Mouse (Mus musculus) lung, postnatal 0 days (tissue): ENCODE measurements around the gene Kat6b. TPM values are rescaled to one million over a fixed set of nuclear protein-coding genes. Genes with fewer than 3 reads are reported as not detected.
"Not testable (repeated sequence)": the region's sequence is repeated elsewhere in the genome, so short reads cannot be mapped to it uniquely, and the experiment has no call there.

Source experiments
- ATAC-seq: fragments of 200-750 bp; cut with Nextera tagmentation; 2 replicates; pipeline ENCODE4 v1.8.0; 2017; ENCODE audit warnings: moderate library complexity
- DNase-seq: peaks from one replicate; pipeline ENCODE4 v3.0.0-alpha.2; 2016; ENCODE audit warnings: low spot score
- H3K27ac ChIP-seq: fragments of 300-500 bp; sonication (generic); 2 replicates; pipeline ENCODE4 v1.5.1; 2014; ENCODE audit warnings: antibody characterized with exemption, mild to moderate bottlenecking, low read length, mixed read lengths
- H3K27me3 ChIP-seq: fragments of 300-500 bp; sonication (generic); replicated peaks from 2 replicates; pipeline ENCODE4 v1.6.1; 2014; ENCODE audit warnings: low read length, mixed read lengths; ENCODE audit not compliant: insufficient read depth
- H3K36me3 ChIP-seq: fragments of 300-500 bp; sonication (generic); 2 replicates; pipeline ENCODE4 v1.6.1; 2014; ENCODE audit warnings: low read length, mixed read lengths; ENCODE audit not compliant: insufficient read depth
- H3K4me1 ChIP-seq: fragments of 300-500 bp; sonication (generic); 2 replicates; pipeline ENCODE4 v1.6.1; 2014; ENCODE audit warnings: antibody characterized with exemption, low read depth, low read length, mixed read lengths; ENCODE audit not compliant: insufficient read depth
- H3K4me2 ChIP-seq: fragments of 300-500 bp; sonication (generic); replicated peaks from 2 replicates; pipeline ENCODE4 v1.6.1; 2014; ENCODE audit warnings: low read depth, mild to moderate bottlenecking, low read length, moderate library complexity, mixed read lengths
- H3K4me3 ChIP-seq: fragments of 300-500 bp; sonication (generic); 2 replicates; pipeline ENCODE4 v1.5.1; 2014; ENCODE audit warnings: low read depth, low read length
- H3K9ac ChIP-seq: fragments of 300-500 bp; sonication (generic); replicated peaks from 2 replicates; pipeline ENCODE4 v1.6.1; 2014; ENCODE audit warnings: low read depth, mild to moderate bottlenecking
- H3K9me3 ChIP-seq: fragments of 300-500 bp; sonication (generic); 2 replicates; pipeline ENCODE4 v1.6.1; 2016; ENCODE audit warnings: low read length, mixed read lengths
- CTCF ChIP-seq: IDR thresholded peaks from 2 replicates; pipeline ENCODE4 v1.5.1; 2016; ENCODE audit warnings: antibody characterized with exemption, mild to moderate bottlenecking
- EP300 ChIP-seq: IDR thresholded peaks from 2 replicates; pipeline ENCODE4 v1.6.1; 2016; ENCODE audit warnings: antibody characterized with exemption, mild to moderate bottlenecking, control low read depth
- WGBS: fragments of 180-500 bp; shearing (Covaris S2); extraction: QIAGEN DNeasy Blood & Tissue Kit; methylation state at CpG from one replicate; pipeline ENCODE4 v1.1.7; 2014; 5-methylcytosine and 5-hydroxymethylcytosine counted together
- polyA plus RNA-seq: library from polyadenylated mRNA; unstranded; fragments of >200 nt; fragmentation: Nextera tagmentation; extraction: Ambion mirVana; gene quantifications from 2 replicates; pipeline ENCODE4 v1.2.1, GENCODE M21; 2015

Kat6b gene
- polyA plus RNA-seq, 1 experiment from 2014 or later = 5.3 TPM

DNA sequence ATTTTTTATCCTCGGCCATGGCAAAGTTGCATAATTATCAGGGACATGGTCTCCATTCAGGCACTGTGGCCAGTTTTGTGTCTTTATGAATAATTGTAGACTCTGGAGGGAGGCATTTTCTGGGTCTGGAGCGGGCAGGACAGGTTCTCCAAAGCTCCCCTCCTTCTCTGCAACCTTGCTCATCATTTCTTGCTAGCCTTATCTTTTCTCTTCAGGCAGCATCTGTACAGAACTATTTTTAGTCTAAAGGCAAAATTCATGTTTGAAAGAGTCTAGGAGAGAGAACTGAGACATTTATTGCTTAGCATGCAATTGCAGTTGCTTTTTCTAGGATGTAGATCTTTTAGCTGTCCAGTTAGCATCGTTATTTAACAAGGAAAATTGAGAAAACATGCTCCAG is 38.1 kb downstream of the Kat6b start:
- DNase-seq = no peak
- H3K9me3 ChIP-seq = no peaks in the 10 kb centered on the region
- no peak overlapping the region for H3K4me3 ChIP-seq
- no peak overlapping the region for H3K27ac ChIP-seq
- peaks cover 5% of the 10 kb centered on the region; the same call in 1 of the 2 replicates for H3K36me3 ChIP-seq
- peaks cover 10% of the 10 kb centered on the region; the same call in 1 of the 2 replicates for H3K4me1 ChIP-seq
- ATAC-seq = no peak
- H3K27me3 ChIP-seq = no peaks in the 10 kb centered on the region
- no peak overlapping the region for H3K9ac ChIP-seq
- H3K4me2 ChIP-seq = no peak overlapping the region
- TF ChIP-seq CTCF (no peak), EP300 (no peak)
- WGBS = 87% methylated on average over 3 of the region's 3 CpGs

DNA sequence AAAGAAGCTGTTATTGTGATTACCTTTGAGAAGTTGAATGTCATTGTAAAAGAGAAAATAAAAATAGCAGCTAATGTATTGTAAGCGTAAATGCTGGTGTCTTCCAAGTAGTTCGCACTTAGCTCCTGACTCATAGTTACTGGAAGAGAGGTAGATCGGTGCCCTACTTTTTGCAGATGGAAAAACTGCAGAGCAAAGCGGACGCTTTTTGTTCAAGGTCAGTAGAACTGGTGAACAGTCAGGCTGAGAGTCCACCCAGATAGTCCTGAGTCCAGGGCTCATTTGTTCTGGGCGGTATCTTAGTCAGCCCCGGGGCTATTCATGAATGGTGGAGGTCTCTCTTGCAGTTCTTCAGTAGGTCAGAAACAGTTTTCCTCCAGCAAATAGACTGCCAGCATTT is 39.3 kb downstream of the Kat6b start:
- Histone ChIP-seq H3K4me2 (no peak overlapping the region), H3K36me3 (peaks cover 5% of the 10 kb centered on the region; the same call in 1 of the 2 replicates), H3K27me3 (no peaks in the 10 kb centered on the region), H3K9ac (no peak overlapping the region), H3K27ac (no peak overlapping the region), H3K9me3 (no peaks in the 10 kb centered on the region), H3K4me1 (peaks cover 13% of the 10 kb centered on the region; the same call in 1 of the 2 replicates), H3K4me3 (no peak overlapping the region)
- DNase-seq = no peak
- TF ChIP-seq EP300 (no peak), CTCF (no peak)
- no peak for ATAC-seq
- 88% methylated on average over 7 of the region's 7 CpGs for WGBS

DNA sequence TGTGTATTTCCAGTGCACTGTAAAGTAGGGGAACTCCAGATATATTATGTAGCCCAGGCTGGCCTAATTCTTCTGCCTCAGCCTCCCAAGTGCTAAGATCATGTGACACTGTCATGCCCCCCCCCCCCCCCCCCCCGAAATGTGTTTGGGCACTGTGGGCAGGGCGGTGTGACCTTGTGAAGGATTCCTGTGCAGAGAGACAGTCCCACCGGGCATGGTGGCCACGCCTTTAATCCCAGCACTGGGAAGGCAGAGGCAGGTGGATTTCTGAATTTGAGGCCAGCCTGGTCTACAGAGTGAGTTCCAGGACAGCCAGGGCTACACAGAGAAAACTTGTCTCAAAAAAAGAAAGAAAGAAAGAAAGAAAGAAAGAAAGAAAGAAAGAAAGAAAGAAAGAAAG is 40.3 kb downstream of the Kat6b start:
- ATAC-seq, H3K9ac ChIP-seq, H3K9me3 ChIP-seq, H3K27ac ChIP-seq, H3K27me3 ChIP-seq, DNase-seq, H3K36me3 ChIP-seq, H3K4me2 ChIP-seq, H3K4me3 ChIP-seq: not testable (repeated sequence)
- H3K4me1 ChIP-seq = peaks cover 13% of the 10 kb centered on the region; the same call in 1 of the 2 replicates
- WGBS = 93% methylated on average over 3 of the region's 4 CpGs

DNA sequence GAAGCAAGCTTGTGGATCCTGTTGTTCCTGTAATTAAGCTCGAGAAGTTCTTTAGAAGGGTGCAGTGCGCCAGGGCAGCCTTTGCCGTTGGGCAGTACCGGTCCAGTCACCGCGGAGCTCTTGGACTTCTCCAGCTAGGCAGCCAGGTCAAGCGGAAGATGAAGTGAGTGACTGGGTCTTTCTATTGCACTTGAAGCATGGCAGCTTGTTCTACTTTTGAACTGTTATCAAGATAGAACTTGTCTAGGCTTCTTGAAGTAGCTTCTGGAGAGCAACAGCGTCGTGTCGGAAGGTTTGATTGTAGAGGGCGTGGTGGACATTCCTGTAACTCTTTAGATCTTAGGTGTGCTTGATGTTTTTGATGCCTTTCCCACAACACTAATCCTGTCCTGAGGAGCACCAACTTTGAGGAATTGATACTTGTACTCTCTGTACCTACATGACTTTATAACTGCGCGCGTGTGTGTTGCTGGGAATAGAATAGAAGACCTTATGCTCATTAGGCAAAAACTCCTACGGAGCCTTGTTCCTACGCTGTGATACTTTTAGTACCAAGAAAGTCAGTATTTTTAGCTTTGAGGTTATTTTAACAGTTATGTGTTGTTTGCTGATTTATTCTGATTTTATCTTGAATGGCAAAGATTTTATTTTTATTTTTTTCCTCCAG is 41.2 kb downstream of the Kat6b start:
- ATAC-seq (peak; percentile 82), DNase-seq (peak; percentile 78)
- no peaks in the 10 kb centered on the region for H3K9me3 ChIP-seq
- H3K4me3 ChIP-seq = no peak overlapping the region
- no peaks in the 10 kb centered on the region for H3K36me3 ChIP-seq
- no peak overlapping the region for H3K4me2 ChIP-seq
- 0 out of 2 replicates have a peak overlapping the region, but pooled peaks have one; percentile 20 for H3K27ac ChIP-seq
- H3K27me3 ChIP-seq = no peaks in the 10 kb centered on the region
- 62% methylated on average over 16 of the region's 16 CpGs for WGBS
- TF ChIP-seq CTCF = no peak
- peak; percentile 91 for TF ChIP-seq EP300
- H3K9ac ChIP-seq = no peak overlapping the region
- peaks cover 13% of the 10 kb centered on the region; the same call in 1 of the 2 replicates for H3K4me1 ChIP-seq

DNA sequence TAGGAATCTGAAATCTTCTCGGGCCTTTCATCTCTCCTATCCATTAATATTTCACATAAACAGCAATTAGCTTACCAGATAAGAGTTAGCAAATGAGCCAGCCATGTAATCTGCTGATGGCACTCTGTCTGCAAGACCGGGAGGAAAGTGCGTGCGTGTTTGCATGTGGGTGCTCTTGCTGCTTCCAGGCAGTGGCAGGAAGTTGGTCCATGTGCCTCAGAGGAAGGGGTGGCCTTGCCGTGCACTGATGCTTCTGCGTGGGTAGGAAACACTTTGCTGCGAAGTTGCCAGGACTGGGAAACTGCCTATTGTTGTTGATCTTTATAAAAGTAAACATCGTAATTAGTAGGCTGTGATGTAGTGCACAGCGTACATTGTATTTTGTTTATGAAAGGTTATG is 42.0 kb downstream of the Kat6b start:
- WGBS = 31% methylated on average over 9 of the region's 9 CpGs
- Histone ChIP-seq H3K36me3 (no peaks in the 10 kb centered on the region), H3K4me3 (no peak overlapping the region), H3K27ac (peak overlapping the region; percentile 51), H3K4me2 (no peak overlapping the region), H3K4me1 (peaks cover 13% of the 10 kb centered on the region; the same call in 1 of the 2 replicates), H3K27me3 (no peaks in the 10 kb centered on the region), H3K9ac (no peak overlapping the region), H3K9me3 (no peaks in the 10 kb centered on the region)
- ATAC-seq (peak; percentile 37), DNase-seq (peak; percentile 57)
- TF ChIP-seq CTCF = no peak
- 0 out of 2 replicates have a peak, but pooled peaks have one; percentile 11 for TF ChIP-seq EP300

DNA sequence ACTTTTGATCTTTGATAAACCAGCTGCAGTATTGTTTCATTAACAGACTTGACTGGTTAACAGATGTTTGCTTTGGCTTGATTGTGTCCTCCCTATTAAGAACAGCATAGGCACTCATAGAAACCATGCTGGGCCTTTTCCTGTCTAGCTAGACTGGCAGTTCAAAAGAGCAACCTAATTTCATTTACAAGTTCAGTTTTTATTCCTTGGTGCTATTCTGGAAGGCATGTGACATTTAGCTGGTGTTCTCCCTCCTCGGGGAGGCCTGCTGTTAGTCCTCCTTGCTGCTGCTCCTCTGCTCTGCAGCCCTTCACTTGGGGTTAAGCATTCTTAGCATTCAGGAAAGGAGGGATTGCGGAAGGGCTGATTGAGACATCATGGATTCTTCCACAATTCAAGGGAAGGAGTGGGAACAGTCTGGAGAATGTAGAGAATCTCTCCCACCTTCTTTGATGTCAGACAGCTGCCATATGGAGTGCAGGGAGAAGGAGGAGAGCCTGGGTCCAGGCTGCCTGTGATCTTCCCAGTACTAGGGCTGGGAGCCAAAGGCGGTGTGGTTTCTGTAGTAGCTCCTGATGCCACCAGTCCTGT is 42.7 kb downstream of the Kat6b start:
- TF ChIP-seq EP300 (peak; percentile 64; the same call in 1 of the 2 replicates), CTCF (0 out of 2 replicates have a peak, but pooled peaks have one; percentile 5)
- ATAC-seq = peak; percentile 81
- no peak overlapping the region for H3K9ac ChIP-seq
- H3K36me3 ChIP-seq = no peaks in the 10 kb centered on the region
- no peak overlapping the region for H3K4me3 ChIP-seq
- no peak overlapping the region for H3K27ac ChIP-seq
- H3K9me3 ChIP-seq = no peaks in the 10 kb centered on the region
- WGBS = 23% methylated on average over 3 of the region's 3 CpGs
- H3K4me2 ChIP-seq = no peak overlapping the region
- peak; percentile 88 for DNase-seq
- no peaks in the 10 kb centered on the region for H3K27me3 ChIP-seq
- peaks cover 13% of the 10 kb centered on the region; the same call in 1 of the 2 replicates for H3K4me1 ChIP-seq
